9 mouse cellular contexts compared by ENCODE assay signal in the genomic region with DNA sequence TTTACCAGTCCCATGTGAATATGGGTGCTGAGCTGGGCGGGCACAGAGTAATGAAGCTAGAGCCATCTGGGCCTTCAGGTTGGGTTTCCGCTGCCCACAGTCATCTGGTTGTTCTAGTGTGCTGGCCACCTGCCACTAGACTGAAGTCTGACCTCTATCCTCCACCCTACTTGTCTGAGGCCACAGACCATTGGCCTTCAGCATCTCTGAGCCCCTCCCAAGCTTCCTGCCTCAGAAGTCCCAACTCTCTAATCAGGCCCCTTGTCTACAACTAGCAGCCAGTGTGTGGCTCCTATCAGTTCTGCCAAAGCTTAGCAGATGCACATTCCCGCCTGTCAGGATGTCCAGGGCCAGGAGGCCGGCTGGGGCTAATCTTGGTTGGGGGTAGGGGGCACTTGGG.
A peak's percentile ranks its signal among the peaks of the same experiment; 100 is the strongest.
DNase-seq lines count a peak whose midpoint lies in the region; ATAC-seq and TF ChIP-seq lines count a peak whose summit lies in the region.
"Had no signal": no experiment of that assay in that cellular context is flagged by ENCODE, and none has a peak within 500 bp of the region (broad histone marks: within the 10 kb centered on the region; RNA-seq: fewer than 3 reads in every experiment).

No protein-coding gene starts in this region.

- H3K27me3 ChIP-seq in MEL (ENCODE audit: control insufficient read depth in 1 of 2, insufficient read depth in 2 of 2, low read length in 2 of 2) = no peaks in the 10 kb centered on the region
- H3K27me3 ChIP-seq: Patski had no signal

- no peak overlapping the region for H3K4me3 ChIP-seq in MEL (ENCODE audit: control insufficient read depth in 1 of 2, insufficient read depth in 1 of 2, low read depth in 2 of 2, low read length in 2 of 2)

- H3K79me2 ChIP-seq in MEL (ENCODE audit: control insufficient read depth, insufficient read depth, low read length, poor library complexity) = no peaks in the 10 kb centered on the region

- no peak for TF ChIP-seq RAD21 in MEL (IDR thresholded peaks at IDR 0.05; ENCODE audit: low read depth, low read length)

- no peaks in the 10 kb centered on the region for H3K9me3 ChIP-seq in MEL (replicated peaks; ENCODE audit: insufficient read depth, low read length)

- no peak overlapping the region for H3K9ac ChIP-seq in MEL (ENCODE audit: control insufficient read depth, low read depth, low read length, poor library complexity, severe bottlenecking)

- DNase-seq in kidney, adult 11 months = peak; percentile 53
- DNase-seq in kidney, adult 18-20 months = no peak
- DNase-seq in MEL (ENCODE audit: low read depth, low spot score) (peak; percentile 33), liver (peak; percentile 82)
- DNase-seq in thymus, postnatal 0 days (ENCODE audit: low spot score) = no peak
- no peak for DNase-seq in adrenal gland, postnatal 14 days
- DNase-seq in left cerebral cortex, adult 8-10 months (ENCODE audit: low spot score in 2 of 2) = no peak

- H3K27ac ChIP-seq in MEL (ENCODE audit: control insufficient read depth, low read depth, low read length) = no peak overlapping the region

- H3K36me3 ChIP-seq in MEL (ENCODE audit: control insufficient read depth in 1 of 2, insufficient read depth in 2 of 2, low read length in 2 of 2) = peaks cover 0 to 24% of the 10 kb centered on the region in 2 experiments; a peak in 3 of 4 replicates

- ATAC-seq in erythroid progenitor cell, adult 5-6 weeks (replicated peaks; ENCODE audit: low FRiP score, poor library complexity, severe bottlenecking) = peak; percentile 55
- ATAC-seq: Patski had no signal

- peak; percentile 62 to 75 for TF ChIP-seq EP300 in MEL (IDR thresholded peaks at IDR 0.05; ENCODE audit: low read depth in 1 of 2, low read length in 2 of 2)

- H3K4me1 ChIP-seq in MEL (ENCODE audit: control insufficient read depth in 1 of 2, insufficient read depth in 2 of 2, low read length in 2 of 2) = peaks cover 10 to 44% of the 10 kb centered on the region in 2 experiments

- no peak for TF ChIP-seq POLR2A in MEL (IDR thresholded peaks at IDR 0.05; ENCODE audit: control insufficient read depth in 1 of 2, insufficient read depth in 1 of 2, low read depth in 1 of 2, low read length in 2 of 2, poor library complexity in 1 of 2)

- no peak for TF ChIP-seq CTCF in MEL (IDR thresholded peaks at IDR 0.05 in 2 of 3, conservative IDR thresholded peaks at IDR 0.05 in 1 of 3; ENCODE audit: control insufficient read depth in 1 of 3, insufficient read depth in 1 of 3, low read depth in 2 of 3, low read length in 3 of 3, poor library complexity in 1 of 3, severe bottlenecking in 1 of 3)

TF ChIP-seq in MEL, 35 proteins besides CTCF, POLR2A, EP300 and RAD21:
- peak; percentile 75 for TF ChIP-seq TCF12 (IDR thresholded peaks at IDR 0.05; ENCODE audit: low read depth, low read length)
- no peak for TF ChIP-seq ZNF384 (IDR thresholded peaks at IDR 0.05; ENCODE audit: low read depth, low read length)
- peak; percentile 53 for TF ChIP-seq GATA1 (IDR thresholded peaks at IDR 0.05; ENCODE audit: low read depth, low read length)
- no peak for TF ChIP-seq HCFC1 (IDR thresholded peaks at IDR 0.05; ENCODE audit: low read depth, low read length)
- peak; percentile 69 for TF ChIP-seq TAL1 (IDR thresholded peaks at IDR 0.05; ENCODE audit: low read length)
- 0 out of 2 replicates have a peak, but pooled peaks have one; percentile 24 for TF ChIP-seq ETS1 (IDR thresholded peaks at IDR 0.05; ENCODE audit: low read depth, low read length)
- TF ChIP-seq USF1 (IDR thresholded peaks at IDR 0.05; ENCODE audit: low read depth, low read length) = no peak

Comparison
In these comparisons a context has a peak if more than half of its experiments do, and no peak if none do; other contexts are left out.
1. DNase-seq: peak in kidney, adult 11 months (single experiment), MEL (single experiment) and liver (single experiment); none in kidney, adult 18-20 months (single experiment), thymus, postnatal 0 days (single experiment), adrenal gland, postnatal 14 days (single experiment) and left cerebral cortex, adult 8-10 months (0 of 2).